Comparison of ENCODE assay signal across 22 mouse cellular contexts in genomic region chr2:181008339-181008738, GRCm38 (mm10). TPM values are rescaled to one million over a fixed set of nuclear protein-coding genes. Genes with fewer than 3 reads are reported as not detected.
DNase-seq lines count a peak whose midpoint lies in the region; ATAC-seq and TF ChIP-seq lines count a peak whose summit lies in the region.
"Had no signal": no experiment of that assay in that cellular context is flagged by ENCODE, and none has a peak within 500 bp of the region (broad histone marks: within the 10 kb centered on the region; RNA-seq: fewer than 3 reads in every experiment).

No protein-coding gene starts in this region.

- no peak overlapping the region for H3K9ac ChIP-seq in kidney, embryonic 15.5 days
- no peak overlapping the region for H3K9ac ChIP-seq in kidney, postnatal 0 days (ENCODE audit: low read depth, low read length)
- H3K9ac ChIP-seq: embryonic facial prominence, embryonic 13.5 days; embryonic facial prominence, embryonic 15.5 days; forebrain, embryonic 12.5 days had no signal

- H3K27me3 ChIP-seq in kidney, embryonic 15.5 days = no peaks in the 10 kb centered on the region
- no peaks in the 10 kb centered on the region for H3K27me3 ChIP-seq in kidney, postnatal 0 days (ENCODE audit: insufficient read depth, low read length)
- H3K27me3 ChIP-seq: embryonic facial prominence, embryonic 13.5 days; embryonic facial prominence, embryonic 15.5 days; forebrain, embryonic 12.5 days had no signal

- no peak overlapping the region for H3K4me2 ChIP-seq in kidney, embryonic 15.5 days
- H3K4me2 ChIP-seq in kidney, postnatal 0 days (ENCODE audit: low read length) = no peak overlapping the region
- H3K4me2 ChIP-seq: embryonic facial prominence, embryonic 13.5 days; embryonic facial prominence, embryonic 15.5 days; forebrain, embryonic 12.5 days had no signal

- H3K9me3 ChIP-seq in kidney, embryonic 15.5 days (replicated peaks) = no peaks in the 10 kb centered on the region
- H3K9me3 ChIP-seq in kidney, postnatal 0 days (replicated peaks; ENCODE audit: low read length) = no peaks in the 10 kb centered on the region
- H3K9me3 ChIP-seq: embryonic facial prominence, embryonic 13.5 days; embryonic facial prominence, embryonic 15.5 days; forebrain, embryonic 10.5 days; forebrain, embryonic 12.5 days had no signal

- WGBS in kidney, embryonic 15.5 days = 36% methylated on average over 5 of the region's 5 CpGs
- WGBS in kidney, postnatal 0 days = 52% methylated on average over 5 of the region's 5 CpGs

- no peak overlapping the region for H3K27ac ChIP-seq in kidney, embryonic 15.5 days
- no peak overlapping the region for H3K27ac ChIP-seq in kidney, postnatal 0 days
- H3K27ac ChIP-seq: embryonic facial prominence, embryonic 13.5 days; embryonic facial prominence, embryonic 15.5 days; forebrain, embryonic 10.5 days; forebrain, embryonic 12.5 days had no signal

- ATAC-seq in kidney, embryonic 15.5 days (replicated peaks; ENCODE audit: low FRiP score) = peak; percentile 59
- ATAC-seq in kidney, postnatal 0 days (replicated peaks; ENCODE audit: low FRiP score, low read depth) = 0 out of 2 replicates have a peak, but pooled peaks have one; percentile 12
- ATAC-seq: forebrain, embryonic 14.5 days; forebrain, embryonic 16.5 days had no signal

- H3K36me3 ChIP-seq in kidney, embryonic 15.5 days = no peaks in the 10 kb centered on the region
- H3K36me3 ChIP-seq in kidney, postnatal 0 days (ENCODE audit: insufficient read depth, low read length) = no peaks in the 10 kb centered on the region
- H3K36me3 ChIP-seq: embryonic facial prominence, embryonic 13.5 days; embryonic facial prominence, embryonic 15.5 days; forebrain, embryonic 10.5 days; forebrain, embryonic 12.5 days had no signal

- no peak for DNase-seq in kidney, adult 8-10 months
- peak; percentile 35 for DNase-seq in kidney, postnatal 0 days (ENCODE audit: low spot score)
- no peak for DNase-seq in kidney, postnatal 10 days
- DNase-seq: adrenal gland, adult 2 months; adrenal gland, postnatal 10 days; adrenal gland, postnatal 25 days; cerebellum, adult 11 months; cerebellum, adult 18-20 months; cerebellum, adult 8-10 months; cerebellum, adult 9-11 months; cerebellum, postnatal 14 days; cerebellum, postnatal 36 days; embryo, embryonic 11 days had no signal

- no peak for TF ChIP-seq CTCF in kidney, postnatal 0 days (IDR thresholded peaks at IDR 0.05; ENCODE audit: low read depth)

- peaks cover 28% of the 10 kb centered on the region for H3K4me1 ChIP-seq in kidney, embryonic 15.5 days
- H3K4me1 ChIP-seq in kidney, postnatal 0 days (replicated peaks; ENCODE audit: insufficient read depth, low read length) = no peaks in the 10 kb centered on the region
- H3K4me1 ChIP-seq: embryonic facial prominence, embryonic 13.5 days; embryonic facial prominence, embryonic 15.5 days; forebrain, embryonic 10.5 days; forebrain, embryonic 12.5 days had no signal

- H3K4me3 ChIP-seq in kidney, embryonic 15.5 days (replicated peaks) = no peak overlapping the region
- no peak overlapping the region for H3K4me3 ChIP-seq in kidney, postnatal 0 days (replicated peaks; ENCODE audit: low read depth, low read length)
- H3K4me3 ChIP-seq: embryonic facial prominence, embryonic 13.5 days; embryonic facial prominence, embryonic 15.5 days; erythroblast, embryonic 14.5 days; forebrain, embryonic 10.5 days; forebrain, embryonic 12.5 days had no signal

RNA-seq across cellular contexts. Expression of gene Col20a1, which starts 22.0 kb away (rescaled TPM):
- polyA plus RNA-seq in kidney, embryonic 15.5 days (2015; fragmentation: Nextera tagmentation; extraction: Ambion mirVana) = 0.69 and 0.75 TPM in 2 replicates
- polyA plus RNA-seq in kidney, postnatal 0 days (2015; fragmentation: Nextera tagmentation; extraction: Ambion mirVana) = 0.34 and 0.41 TPM in 2 replicates

RNA-seq across cellular contexts. Expression of gene Chrna4, which starts 35.0 kb away (rescaled TPM):
- polyA plus RNA-seq in kidney, embryonic 15.5 days (2015; fragmentation: Nextera tagmentation; extraction: Ambion mirVana) = 4.1 and 5.0 TPM in 2 replicates
- 2.6 and 3.5 TPM in 2 replicates for polyA plus RNA-seq in kidney, postnatal 0 days (2015; fragmentation: Nextera tagmentation; extraction: Ambion mirVana)
- polyA plus RNA-seq: C2C12; erythroblast, embryonic 14.5 days had no signal

RNA-seq across cellular contexts. Expression of gene Arfgap1, which starts 41.3 kb away (rescaled TPM):
- polyA plus RNA-seq in kidney, embryonic 15.5 days (2015; fragmentation: Nextera tagmentation; extraction: Ambion mirVana) = 90.4 and 105 TPM in 2 replicates
- polyA plus RNA-seq in kidney, postnatal 0 days (2015; fragmentation: Nextera tagmentation; extraction: Ambion mirVana) = 55.7 and 65.9 TPM in 2 replicates

RNA-seq across cellular contexts. Expression of gene Nkain4, which starts 53.8 kb away (rescaled TPM):
- polyA plus RNA-seq in kidney, embryonic 15.5 days (2015; fragmentation: Nextera tagmentation; extraction: Ambion mirVana) = 33.4 and 34.5 TPM in 2 replicates
- polyA plus RNA-seq in kidney, postnatal 0 days (2015; fragmentation: Nextera tagmentation; extraction: Ambion mirVana) = 24.1 and 26.6 TPM in 2 replicates
- polyA plus RNA-seq: C2C12; erythroblast, embryonic 14.5 days had no signal
